Mouse (Mus musculus) limb, embryonic 10.5 days (tissue): ENCODE data around the gene Gan. TPM values are rescaled to one million over a fixed set of nuclear protein-coding genes. Genes with fewer than 3 reads are reported as not detected.

Experiments
- DNase-seq: peaks from one replicate; pipeline ENCODE4 v3.0.0-alpha.2; 2017; ENCODE audit warnings: low spot score
- H3K27ac ChIP-seq: fragments of 300-500 bp; sonication (generic); 2 replicates; pipeline ENCODE4 v1.5.1; 2016; ENCODE audit warnings: mild to moderate bottlenecking
- H3K27me3 ChIP-seq: fragments of 300-500 bp; sonication (generic); 2 replicates; pipeline ENCODE4 v1.6.1; 2016; ENCODE audit warnings: low read depth, mild to moderate bottlenecking; ENCODE audit not compliant: poor library complexity, severe bottlenecking
- H3K36me3 ChIP-seq: fragments of 300-500 bp; sonication (generic); 2 replicates; pipeline ENCODE4 v1.6.1; 2016; ENCODE audit warnings: mild to moderate bottlenecking, moderate library complexity
- H3K4me1 ChIP-seq: fragments of 300-500 bp; sonication (generic); 2 replicates; pipeline ENCODE4 v1.6.1; 2016
- H3K4me3 ChIP-seq: fragments of 300-500 bp; sonication (generic); 2 replicates; pipeline ENCODE4 v1.5.1; 2016; ENCODE audit warnings: mild to moderate bottlenecking, moderate library complexity
- H3K9me3 ChIP-seq: fragments of 300-500 bp; sonication (generic); replicated peaks from 2 replicates; pipeline ENCODE4 v1.6.1; 2016; ENCODE audit warnings: mild to moderate bottlenecking
- WGBS: fragments of 180-500 bp; shearing (Covaris S2); methylation state at CpG from one replicate; pipeline ENCODE4 v1.1.7; 2016; 5-methylcytosine and 5-hydroxymethylcytosine counted together
- polyA plus RNA-seq: library from polyadenylated mRNA; unstranded; fragments of >200 nt; fragmentation: Nextera tagmentation; extraction: Ambion mirVana; gene quantifications from 2 replicates; pipeline ENCODE4 v1.2.1, GENCODE M21; 2016

Gene Gan
- polyA plus RNA-seq, 1 experiment from 2014 or later = 2.7 TPM

- Histone ChIP-seq H3K27me3 (no peaks in the 10 kb centered on the region), H3K36me3 (no peaks in the 10 kb centered on the region), H3K27ac (no peak overlapping the region), H3K4me3 (no peak overlapping the region), H3K9me3 (no peaks in the 10 kb centered on the region), H3K4me1 (peaks cover 61% of the 10 kb centered on the region)
- no peak for DNase-seq
- 74% methylated on average over 8 of the region's 8 CpGs for WGBS
Observed at GRCm38 (mm10) chr8:117262685-117263084, 104.8 kb downstream of the Gan start.

GRCm38 (mm10) chr8:117263442-117263841 is 105.5 kb downstream of the Gan start:
- 68% methylated on average over 6 of the region's 6 CpGs for WGBS
- no peaks in the 10 kb centered on the region for H3K27me3 ChIP-seq
- no peak overlapping the region for H3K27ac ChIP-seq
- no peak for DNase-seq
- H3K4me3 ChIP-seq = no peak overlapping the region
- peaks cover 4% of the 10 kb centered on the region; the same call in 1 of the 2 replicates for H3K36me3 ChIP-seq
- peaks cover 57% of the 10 kb centered on the region for H3K4me1 ChIP-seq
- H3K9me3 ChIP-seq = no peaks in the 10 kb centered on the region

- Histone ChIP-seq H3K9me3 (no peaks in the 10 kb centered on the region), H3K27ac (no peak overlapping the region), H3K4me3 (no peak overlapping the region), H3K4me1 (peaks cover 40% of the 10 kb centered on the region), H3K36me3 (peaks cover 9% of the 10 kb centered on the region; the same call in 1 of the 2 replicates), H3K27me3 (no peaks in the 10 kb centered on the region)
- 90% methylated on average over 5 of the region's 5 CpGs for WGBS
- no peak for DNase-seq
Observed at GRCm38 (mm10) chr8:117265079-117265478, 107.1 kb downstream of the Gan start.

Other genes with a start within 250 kb of the Gan start
- gene Cmc2, start 236.7 kb upstream of the Gan start, polyA plus RNA-seq = 68.6 and 70.3 TPM in 2 replicates
- gene Cenpn, start 236.4 kb upstream of the Gan start, polyA plus RNA-seq = 60.4 and 62.6 TPM in 2 replicates
- gene Atmin, start 214.7 kb upstream of the Gan start, polyA plus RNA-seq = 12.1 and 12.4 TPM in 2 replicates
- gene 1700030J22Rik, start 179.2 kb upstream of the Gan start, polyA plus RNA-seq = 1.5 and 2.3 TPM in 2 replicates
- gene Gcsh, start 164.6 kb upstream of the Gan start, polyA plus RNA-seq = 175 and 200 TPM in 2 replicates
- not detected in 2 replicates for gene Pkd1l2, start 75.7 kb upstream of the Gan start, polyA plus RNA-seq
- not detected in 2 replicates for gene Bco1, start 62.3 kb upstream of the Gan start, polyA plus RNA-seq
- 7.6 and 8.2 TPM in 2 replicates for gene Cmip, start 98.9 kb downstream of the Gan start, polyA plus RNA-seq